Mouse (Mus musculus): Measurements from ENCODE around the gene Slc8b1. TPM values are rescaled to one million over a fixed set of nuclear protein-coding genes. Genes with fewer than 3 reads are reported as not detected.

The Slc8b1 gene
- total RNA-seq, 2 experiments from 2014 or later: 9.5 to 11.3 TPM

DNA sequence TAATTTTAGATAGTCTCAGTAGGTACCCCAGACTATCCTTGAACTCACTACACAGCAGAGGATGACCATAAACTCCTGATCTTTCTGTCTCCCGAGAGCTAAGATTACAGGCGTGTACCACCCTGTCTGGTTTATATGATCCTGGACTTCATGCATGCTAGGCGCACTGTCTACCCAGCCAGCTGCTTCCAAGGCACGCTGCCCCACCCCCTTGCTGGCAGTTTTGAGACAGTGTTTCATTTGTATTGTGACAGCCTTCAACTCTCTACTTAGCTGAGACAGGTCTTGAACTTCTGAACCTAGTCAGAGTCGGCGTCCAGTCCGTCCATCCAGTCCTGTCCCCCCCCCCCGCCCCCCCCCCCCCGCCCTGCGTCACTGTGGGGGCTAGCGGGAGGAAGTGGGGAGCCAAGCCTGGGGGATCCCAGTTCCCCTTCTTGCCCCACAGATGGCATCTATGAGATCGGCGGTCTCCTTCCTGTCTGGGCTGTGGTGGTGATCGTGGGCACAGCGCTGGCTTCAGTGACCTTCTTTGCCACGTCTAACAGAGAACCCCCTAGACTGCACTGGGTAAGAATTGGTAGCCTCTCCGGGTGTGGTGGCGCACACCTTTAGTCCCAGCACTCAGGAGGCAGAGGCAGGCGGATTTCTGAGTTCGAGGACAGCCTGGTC, 16.5 kb downstream of the Slc8b1 start:
- no peak for DNase-seq

DNA sequence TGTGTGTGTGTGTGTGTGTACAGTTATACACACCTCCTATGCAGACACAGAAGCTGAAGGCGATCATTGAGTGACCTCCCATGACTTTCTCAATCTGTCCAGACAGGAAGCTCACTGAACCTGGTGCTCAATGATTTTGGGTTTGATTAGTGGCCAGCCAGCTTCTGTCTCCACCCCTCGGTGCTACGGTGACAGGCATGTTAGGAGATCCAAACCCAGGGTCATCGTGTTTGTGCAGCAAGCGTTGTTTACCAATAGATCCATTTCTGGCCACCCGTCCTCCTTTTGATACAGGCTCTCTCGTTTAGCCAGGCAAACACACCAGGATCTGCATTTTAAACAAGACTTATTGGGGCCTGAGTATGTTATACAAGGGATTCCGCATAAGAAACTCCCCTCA, 20.7 kb downstream of the Slc8b1 start:
- DNase-seq: no peak

DNA sequence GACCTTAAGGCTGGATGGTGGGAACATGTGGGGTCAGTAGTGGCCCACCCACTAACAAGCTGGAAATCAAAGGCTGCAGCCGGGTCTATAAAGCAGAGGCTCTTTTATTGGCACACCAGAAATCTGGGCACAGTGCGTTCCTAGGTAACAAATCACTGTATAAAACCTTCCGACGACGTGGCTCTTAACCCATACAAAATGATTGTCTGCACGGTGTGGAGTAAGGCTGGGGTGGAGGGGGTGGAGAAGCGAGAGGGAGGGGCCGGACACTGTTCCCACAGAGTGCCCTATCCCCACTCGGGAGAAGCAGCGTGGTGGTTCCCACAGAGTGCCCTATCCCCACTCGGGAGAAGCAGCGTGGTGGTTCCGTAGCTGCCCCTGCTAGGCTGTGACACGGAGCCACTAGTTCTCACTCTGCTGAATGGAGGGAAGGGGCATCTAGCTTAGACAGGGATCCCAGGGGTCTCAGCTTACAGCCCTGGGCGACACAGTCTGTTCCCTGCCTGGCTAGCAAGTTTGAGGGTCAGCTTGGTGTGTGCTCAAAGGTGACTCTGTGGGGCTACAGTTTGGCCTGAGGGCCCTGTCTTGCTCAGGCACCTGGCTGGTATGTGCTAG, 23.2 kb downstream of the Slc8b1 start:
- no peak for DNase-seq

DNA sequence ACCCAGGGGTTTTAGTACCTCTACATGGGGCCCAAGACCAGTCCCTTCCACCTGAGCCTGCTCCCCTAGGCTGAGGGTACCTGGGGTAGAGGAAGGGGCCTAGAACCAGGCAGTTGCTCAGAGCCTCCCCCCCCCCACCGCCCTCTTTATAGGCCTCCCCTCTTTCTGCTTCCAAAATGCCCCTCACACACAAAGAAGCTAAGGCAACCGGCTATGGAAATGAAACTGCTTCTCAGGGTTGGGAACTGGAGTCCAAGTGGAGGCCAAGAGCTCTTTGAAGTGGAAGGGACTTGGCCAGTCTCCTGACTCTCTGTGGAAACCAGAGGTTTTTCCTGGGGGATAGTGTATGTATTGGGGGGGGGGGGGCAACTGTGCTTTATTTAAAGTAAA, 23.7 kb downstream of the Slc8b1 start:
- DNase-seq: no peak

DNA sequence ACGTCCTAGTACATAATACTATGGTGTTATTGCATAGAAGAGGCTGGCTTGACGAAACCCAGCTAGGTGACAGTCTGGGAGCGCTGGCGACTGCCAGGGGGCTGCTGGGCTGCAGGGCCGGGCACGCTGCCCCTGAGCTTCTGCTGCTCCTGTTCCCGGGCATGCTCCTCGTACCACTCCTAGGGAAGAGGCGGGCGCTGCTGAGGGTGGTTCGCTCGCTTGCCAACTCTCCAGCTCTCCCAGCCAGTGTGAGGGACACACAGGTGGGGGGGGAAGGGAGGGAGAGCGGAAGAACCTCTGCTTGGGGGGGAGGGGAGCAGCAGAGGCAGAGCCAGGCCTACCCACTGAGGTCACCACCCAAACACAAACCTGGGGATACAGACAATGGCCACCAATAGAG, 25.1 kb downstream of the Slc8b1 start:
- peak; percentile 53 to 62 for DNase-seq

DNA sequence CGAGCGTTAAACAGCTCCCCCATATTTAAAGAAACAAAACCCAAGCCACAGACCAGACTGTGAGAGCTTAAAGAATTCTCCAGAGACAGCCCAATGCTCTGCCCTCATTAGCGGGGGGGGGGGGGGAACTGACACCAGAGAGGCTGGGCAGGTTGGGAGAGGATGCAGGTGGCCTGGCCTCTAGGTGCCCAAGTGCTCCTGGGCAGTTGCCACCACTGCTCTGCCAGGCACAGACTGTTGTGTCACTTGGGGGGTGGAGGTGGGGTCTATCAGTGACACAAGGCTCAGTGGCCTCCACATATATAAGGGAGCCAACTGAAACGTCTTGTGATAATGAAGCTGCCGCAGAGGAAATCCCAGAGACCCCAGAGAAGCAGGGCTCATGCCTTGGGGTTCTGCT, 25.7 kb downstream of the Slc8b1 start:
- DNase-seq: no peak

DNA sequence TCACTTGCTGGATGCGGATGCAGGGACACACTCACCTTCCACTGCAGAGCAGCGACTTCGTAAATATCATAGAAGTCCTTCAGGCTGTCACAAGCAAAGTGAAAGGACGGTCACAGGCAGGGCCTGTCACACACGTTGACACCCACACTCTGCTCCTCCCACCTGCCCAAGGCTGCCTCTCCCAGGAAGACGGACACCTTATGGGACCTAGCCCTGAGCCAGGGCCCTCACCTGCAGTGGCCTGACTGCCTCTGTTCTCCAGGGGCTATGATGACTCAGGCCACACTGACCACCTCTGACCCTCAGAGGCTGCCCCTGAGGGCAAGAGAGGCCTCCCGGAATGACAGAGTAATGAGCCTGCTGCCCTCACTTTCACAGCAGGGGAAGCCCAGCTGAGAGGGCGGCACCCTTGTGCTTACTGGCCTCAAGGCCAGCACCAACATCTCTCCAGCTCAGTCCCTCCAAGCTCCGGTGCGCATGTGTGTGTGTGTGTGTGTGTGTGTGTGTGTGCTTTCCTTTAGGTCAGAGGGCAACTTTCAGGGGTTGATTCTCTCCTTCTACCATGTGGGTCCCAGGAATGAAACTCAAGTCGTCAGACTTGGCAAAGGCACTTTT, 37.4 kb downstream of the Slc8b1 start:
- no peak for DNase-seq

DNA sequence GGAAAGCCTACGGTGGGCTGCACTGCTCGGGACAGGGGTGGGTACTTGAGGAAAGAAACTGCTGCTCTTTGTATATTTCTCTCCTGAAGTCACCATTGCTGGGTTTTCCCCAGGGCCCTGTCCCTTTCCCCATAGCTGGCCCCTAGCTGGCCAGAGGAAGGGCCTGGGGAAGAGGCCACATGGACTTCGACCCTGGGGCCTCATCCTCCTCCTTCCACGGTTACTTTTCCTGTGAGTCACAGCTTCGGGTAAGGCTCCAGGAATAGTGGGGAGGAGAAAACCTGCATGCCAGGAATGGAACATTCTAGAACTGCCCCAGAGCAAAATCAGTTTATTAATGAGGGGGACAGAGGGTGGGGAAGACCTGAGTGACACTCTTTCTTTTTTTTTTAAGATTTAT, 39.2 kb downstream of the Slc8b1 start:
- no peak for DNase-seq

DNA sequence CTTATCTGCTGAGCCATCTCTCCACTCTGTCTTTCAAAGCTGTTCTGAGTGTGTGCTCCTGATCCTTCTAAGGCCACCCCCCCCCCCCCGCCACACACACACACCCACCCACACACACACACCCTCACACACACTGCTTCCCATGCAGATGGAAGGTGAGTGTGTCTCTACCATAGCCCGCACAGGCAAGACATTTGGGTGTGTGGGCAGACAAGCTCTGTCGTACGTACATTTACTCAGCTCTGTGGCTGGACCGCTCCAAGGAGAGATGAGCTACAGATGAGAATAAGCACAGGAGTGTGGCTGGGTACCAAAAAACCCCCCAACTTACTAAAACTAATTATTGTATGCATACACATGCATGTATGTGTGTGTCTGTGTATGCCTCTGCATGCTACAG, 39.7 kb downstream of the Slc8b1 start:
- DNase-seq: no peak

DNA sequence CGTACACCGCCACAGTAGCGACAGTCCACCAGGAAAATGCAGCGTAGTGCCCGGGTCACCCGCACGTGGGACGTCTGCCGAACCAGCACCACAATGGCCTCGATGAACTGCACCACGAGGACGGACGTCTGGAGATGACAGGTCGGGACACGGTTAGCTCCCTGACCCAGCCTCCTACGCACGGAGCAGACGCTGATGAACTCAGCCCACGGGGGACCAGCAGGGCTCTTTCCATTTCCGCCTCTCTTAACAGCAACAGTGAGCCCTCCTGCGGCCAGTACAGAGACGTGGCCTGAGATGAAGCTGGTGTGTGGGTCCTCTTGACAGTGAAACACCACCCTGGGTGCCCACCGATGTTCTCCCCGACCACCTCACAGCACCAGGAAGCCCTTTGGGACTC, 44.9 kb downstream of the Slc8b1 start:
- DNase-seq: no peak

DNA sequence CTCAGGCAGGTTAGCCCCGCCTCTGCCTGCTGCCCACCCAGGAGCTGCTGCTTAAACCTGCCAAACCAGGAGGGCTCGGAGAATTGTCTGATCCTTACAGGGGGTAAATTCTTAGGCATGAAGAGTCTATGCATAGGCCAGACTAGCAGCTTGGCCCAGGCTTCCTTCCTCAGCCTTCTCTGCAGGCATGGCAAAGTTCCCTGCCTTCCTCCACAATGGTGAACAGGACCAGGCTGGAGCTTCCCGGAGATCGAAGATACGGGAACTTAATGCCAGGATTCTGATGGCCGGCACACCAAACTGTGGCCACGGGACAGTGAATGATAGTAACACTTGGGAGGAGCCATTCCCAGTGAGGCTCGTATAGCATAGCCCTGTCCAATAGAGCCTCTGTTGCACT, 47.1 kb downstream of the Slc8b1 start:
- no peak for DNase-seq

DNA sequence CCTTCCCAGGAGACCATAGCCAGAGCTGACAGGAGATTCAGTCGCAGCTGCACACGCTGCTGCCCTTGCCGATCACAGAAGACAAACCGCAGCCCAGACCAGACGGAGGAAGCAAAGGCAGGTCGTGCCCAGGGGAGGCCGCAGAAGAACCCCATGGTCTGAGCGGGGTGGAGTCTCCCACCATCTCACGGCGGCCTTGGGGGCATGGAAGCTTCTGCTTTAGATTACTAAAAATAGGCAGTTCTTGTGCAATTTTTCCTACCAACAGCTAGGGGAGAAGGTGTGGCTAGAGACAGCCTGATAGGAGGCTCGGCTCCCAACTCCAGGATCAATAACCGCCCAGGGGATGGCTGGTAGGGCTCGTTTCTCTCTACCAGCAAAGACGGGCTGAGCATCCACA, 47.8 kb downstream of the Slc8b1 start:
- DNase-seq: peak; percentile 30 to 63

DNA sequence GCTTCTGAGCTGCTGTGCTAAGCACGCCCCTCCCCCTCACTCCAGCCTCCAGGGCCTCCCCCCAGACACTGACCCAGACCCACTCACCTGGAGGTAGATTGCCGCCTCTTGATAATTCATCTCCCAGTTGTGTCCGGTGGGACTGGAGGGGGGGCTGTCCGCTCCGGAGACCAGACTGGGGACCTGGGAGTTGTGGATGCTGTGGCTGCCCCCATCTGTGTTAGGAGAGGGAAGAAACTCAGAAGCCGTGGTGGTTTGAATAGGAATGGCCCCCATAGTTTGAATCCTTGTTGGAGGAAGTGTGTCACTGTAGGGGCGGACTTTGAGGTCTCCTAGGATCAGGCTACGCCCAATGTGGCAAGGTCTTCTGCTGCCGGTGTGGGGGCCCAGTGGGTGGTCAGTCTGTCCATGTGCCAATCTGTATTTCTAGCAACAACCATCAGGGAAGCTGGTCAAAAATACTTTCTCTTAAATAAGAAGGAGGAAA, 49.2 kb downstream of the Slc8b1 start:
- DNase-seq: peak; percentile 24 to 36

DNA sequence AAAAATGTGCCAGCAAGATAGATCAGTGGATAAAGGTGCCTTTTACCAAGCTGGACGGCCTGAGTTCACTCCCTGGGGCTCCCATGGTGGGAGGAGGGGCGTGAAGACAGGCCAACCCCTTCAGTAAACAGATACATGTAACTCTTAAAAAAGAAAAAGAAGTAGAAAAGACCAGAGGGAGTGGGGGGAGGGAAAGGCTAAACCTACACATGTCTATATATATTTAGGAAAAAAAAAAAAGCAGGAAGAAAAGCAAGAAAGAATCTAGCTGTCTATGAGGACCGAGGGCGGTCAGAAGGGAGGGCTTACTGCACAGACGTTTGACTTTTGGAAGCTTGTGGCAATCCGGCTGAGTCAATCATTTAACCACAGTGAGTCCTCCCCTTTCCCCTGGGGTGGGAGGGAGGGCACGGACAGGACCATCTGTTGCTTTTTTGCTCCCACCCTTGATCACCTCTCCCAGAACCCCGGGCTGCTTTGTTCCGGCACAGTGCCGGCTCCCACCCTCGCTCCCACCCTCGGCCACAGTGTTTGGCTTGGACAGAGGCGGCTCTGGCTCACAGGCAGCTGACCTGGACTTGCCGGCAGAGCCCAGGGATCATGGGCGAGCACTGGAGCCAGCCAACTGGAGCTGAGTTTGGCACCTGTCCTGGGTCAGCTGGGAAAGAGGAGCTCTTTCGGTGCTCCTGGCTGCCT, 49.8 kb downstream of the Slc8b1 start:
- DNase-seq: peak; percentile 86 to 92

DNA sequence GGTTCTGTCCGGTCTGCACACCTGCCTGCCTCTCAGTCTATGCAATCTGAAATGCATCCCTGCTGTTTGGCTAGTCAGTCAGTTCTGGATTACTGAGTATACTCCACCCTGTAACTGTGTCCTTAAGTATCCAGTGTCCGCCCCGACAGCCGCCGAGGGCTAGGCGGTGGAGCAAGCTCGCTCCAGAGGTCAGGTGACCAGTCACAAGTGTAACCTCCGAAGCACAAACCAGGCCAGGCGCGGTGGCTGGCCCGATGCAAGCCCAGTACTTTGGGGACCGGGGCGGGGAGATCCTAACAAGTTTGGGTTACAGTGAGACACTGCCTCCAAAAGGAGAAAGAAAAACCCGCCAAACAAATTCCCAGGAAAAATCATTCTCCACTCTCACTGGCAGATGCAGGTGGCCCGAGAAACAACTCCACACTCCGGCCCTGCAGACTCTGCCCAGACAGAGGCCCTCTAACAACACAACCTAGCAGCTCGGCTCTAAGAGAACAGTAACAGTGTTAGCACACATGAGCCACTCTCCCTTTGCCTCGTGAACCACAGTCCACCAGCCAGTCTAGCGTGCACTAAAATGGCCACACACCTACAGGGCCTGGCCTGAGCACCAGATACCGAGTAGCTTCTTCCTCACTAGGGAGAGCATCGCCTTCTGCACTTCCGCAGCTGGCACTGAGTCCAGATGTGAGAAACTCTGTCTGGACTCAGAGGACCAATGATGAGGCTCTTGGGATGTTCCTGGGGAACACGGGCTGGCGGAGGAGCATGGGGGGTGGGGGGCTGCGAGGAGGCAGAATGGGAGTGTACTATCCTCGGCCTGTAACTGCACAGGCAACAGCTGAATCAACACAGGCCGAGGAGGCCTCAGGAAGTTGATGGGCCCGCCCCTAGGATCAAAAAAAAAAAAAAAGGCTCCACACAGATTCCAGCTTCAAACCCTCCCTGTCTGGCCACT, 52.3 kb downstream of the Slc8b1 start:
- DNase-seq: peak; percentile 83 to 88

DNA sequence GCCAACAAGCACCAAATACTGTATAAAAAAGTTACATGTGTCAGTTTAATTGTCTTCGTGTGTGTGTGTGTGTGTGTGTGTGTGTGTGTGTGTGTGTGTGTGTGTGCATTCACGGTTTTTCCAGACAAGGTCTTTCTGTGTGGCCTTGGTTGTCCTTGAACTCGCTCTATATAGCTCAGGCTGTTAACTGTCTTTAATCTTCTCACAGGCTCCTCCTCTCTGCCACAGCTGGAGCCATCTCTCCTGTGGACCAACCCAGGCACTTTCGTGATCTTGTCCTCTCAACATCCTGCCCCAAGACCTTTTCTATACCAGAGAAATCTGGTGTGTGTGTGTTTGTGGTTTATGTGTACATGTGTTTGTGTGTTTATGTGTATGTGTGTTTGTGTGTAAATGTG, 52.9 kb downstream of the Slc8b1 start:
- DNase-seq: no peak

DNA sequence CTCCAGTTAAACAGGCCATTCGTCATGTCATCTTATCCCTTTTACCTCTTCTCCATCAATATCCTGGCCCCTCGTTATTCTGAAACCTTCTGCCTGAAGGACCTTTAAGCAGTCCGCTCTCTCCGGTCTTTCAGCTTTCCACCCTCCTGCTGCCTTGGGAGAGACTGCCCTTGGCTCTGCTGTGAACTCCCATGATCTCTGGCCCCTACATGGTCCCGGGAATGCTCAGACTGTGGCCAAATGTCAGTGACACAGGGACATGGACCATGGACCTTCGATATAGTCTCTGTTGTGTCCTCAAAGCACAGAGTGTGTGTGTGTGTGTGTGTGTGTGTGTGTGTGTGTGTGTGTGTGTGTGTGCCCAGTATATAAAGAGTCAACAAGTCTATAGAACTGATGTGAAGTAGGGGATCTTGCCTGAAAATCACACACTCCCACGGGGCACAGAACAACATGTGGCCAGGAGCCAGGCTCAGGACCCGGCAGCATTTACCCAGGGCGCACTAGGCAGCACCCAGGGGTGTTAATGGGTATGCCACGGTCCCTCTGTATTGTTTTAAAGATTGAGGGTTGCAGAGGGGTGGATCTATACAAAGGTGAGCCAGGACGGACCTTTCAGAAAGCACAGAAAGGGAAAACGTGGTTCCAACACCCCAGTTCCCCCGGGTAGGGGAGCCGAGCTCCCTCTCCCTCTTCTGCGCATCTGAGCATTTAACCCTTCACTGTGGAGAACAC, 54.4 kb downstream of the Slc8b1 start:
- no peak for DNase-seq

DNA sequence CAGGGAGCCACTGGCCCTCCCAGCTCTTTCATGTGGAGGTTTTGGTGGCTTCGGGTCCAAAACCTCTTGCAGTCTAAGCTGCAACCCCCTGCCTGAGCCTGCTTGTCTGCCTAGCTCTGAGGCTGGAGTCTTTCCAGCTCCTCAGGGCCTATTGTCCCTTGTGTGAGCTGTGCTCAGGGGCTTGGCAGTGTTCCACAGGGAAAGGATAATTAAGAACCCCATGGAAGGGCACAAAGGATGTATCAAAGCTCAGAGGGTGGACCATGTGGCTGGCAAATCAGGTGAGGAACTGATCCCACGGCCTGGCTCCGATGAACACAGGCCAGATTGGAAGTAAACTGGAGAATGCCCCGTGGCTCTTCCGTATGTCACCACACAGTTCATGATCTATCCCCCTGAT, 55.1 kb downstream of the Slc8b1 start:
- peak; percentile 58 to 63 for DNase-seq

DNA sequence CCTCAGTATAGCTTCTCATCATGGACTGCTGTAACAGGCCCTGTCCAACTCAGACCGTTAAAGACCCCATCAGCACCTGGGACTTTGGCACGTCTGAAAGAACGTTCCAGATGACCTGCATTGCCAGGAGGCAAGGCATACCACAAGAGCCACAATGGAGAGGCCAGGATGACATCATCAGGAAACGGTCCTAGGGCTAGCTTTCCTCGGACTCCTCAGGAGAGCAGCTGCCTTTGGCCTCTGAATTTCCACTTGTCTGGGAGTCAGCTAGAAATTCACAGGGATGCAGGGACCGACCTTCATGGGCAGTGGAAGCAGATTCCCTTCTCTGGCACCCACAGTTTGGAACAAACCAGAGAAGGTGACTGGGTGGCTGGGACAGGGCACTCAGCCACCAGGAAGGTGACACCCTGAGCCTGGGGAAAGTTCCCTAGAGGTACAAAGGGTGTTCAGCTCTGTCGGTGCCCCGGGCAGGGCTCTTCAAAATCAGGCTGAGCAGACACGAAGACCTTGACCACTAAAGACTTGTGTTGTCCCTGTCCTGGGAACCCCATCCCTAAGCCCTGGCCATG, 55.8 kb downstream of the Slc8b1 start:
- peak; percentile 54 to 69 for DNase-seq

DNA sequence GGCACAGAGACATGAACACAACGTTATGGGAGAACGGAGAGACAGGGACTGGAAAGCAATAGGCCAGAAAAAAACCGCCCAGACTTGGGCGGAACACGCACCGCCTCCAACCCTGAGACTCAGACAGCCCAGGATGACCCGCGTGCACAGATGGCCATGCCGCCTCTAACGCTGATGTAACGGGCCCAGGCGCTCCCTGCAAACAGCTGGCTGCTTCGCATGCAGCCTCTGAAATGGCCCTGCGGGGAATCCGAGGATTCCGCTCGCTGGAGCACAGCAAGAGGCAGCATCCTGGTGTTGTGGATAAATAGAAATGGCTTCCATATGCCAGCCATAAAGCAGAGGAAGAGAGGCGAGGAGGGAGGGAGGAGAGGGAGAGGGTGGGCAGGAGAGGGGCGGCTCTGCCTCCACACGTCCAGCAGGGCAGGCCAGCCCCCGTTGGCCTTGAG, 56.3 kb downstream of the Slc8b1 start:
- peak in 1 of 2 experiments; percentile 82 for DNase-seq

DNA sequence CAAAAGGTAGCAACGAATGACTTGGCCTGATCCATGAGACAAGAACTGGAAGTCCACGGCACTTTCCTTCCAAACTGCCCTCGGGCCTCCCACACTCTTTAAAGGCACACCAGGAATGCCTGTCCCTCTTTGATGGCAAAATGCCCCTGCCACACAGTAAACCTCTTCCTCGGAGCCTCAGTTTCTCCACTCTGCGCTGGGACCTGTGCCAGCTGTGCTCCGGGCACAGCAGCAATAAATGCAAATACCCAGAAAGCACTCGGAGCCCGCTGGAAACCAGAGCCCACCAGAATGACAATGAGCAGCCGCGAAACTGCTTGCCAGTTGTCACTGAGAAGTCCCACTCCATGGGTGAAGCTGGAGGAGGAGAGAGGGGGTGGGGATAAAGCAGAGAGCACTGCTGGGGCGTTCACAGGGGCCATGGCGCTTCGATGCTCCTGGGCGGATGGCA, 56.8 kb downstream of the Slc8b1 start:
- peak in 1 of 2 experiments; percentile 23 for DNase-seq
